Mouse (Mus musculus) macrophage (primary cell): ENCODE results near the gene Tbx4. TPM values are rescaled to one million over a fixed set of nuclear protein-coding genes. Genes with fewer than 3 reads are reported as not detected.

Source experiments
- H3K27ac ChIP-seq: fragments of 350-480 bp; formaldehyde crosslinking; 2 replicates; pipeline ENCODE4 v1.9.0; 2021
- H3K36me3 ChIP-seq: fragments of 350-480 bp; formaldehyde crosslinking; 2 replicates; pipeline ENCODE4 v1.9.0; 2021; ENCODE audit errors: inconsistent target
- H3K4me3 ChIP-seq: fragments of 350-480 bp; formaldehyde crosslinking; 2 replicates; pipeline ENCODE4 v1.9.0; 2021; ENCODE audit errors: inconsistent target
- H3K79me2 ChIP-seq: fragments of 350-480 bp; formaldehyde crosslinking; 2 replicates; pipeline ENCODE4 v1.9.0; 2021; ENCODE audit errors: inconsistent target
- WGBS: methylation state at CpG from one replicate; pipeline ENCODE4 v1.1.7; 2026; ENCODE audit warnings: inconsistent platforms; ENCODE audit not compliant: missing documents; 5-methylcytosine and 5-hydroxymethylcytosine counted together
- polyA plus RNA-seq: library from polyadenylated mRNA; stranded (reverse); fragments of 250-400 nt; gene quantifications from 3 replicates; pipeline ENCODE4 v1.2.4, GENCODE M21; 2018; ENCODE audit warnings: inconsistent platforms

Tbx4 gene
- polyA plus RNA-seq, 1 experiment from 2014 or later, result not detected

- H3K27ac ChIP-seq, result no peak overlapping the region
- H3K36me3 ChIP-seq, result no peaks in the 10 kb centered on the region
- H3K79me2 ChIP-seq, result no peaks in the 10 kb centered on the region
- WGBS, result 52% methylated on average over 10 of the region's 10 CpGs
- no peak overlapping the region for H3K4me3 ChIP-seq
Observed at GRCm38 (mm10) chr11:85910133-85910532, 23.9 kb downstream of the Tbx4 start.

- no peaks in the 10 kb centered on the region for H3K79me2 ChIP-seq
- WGBS, result 78% methylated on average over 6 of the region's 7 CpGs
Observed at GRCm38 (mm10) chr11:85913506-85913905, 27.3 kb downstream of the Tbx4 start.

GRCm38 (mm10) chr11:85917091-85917992, 31.1 kb downstream of the Tbx4 start:
- 89% methylated on average over 12 of the region's 12 CpGs for WGBS
- Histone ChIP-seq H3K36me3 (no peaks in the 10 kb centered on the region), H3K27ac (no peak overlapping the region), H3K79me2 (no peaks in the 10 kb centered on the region), H3K4me3 (no peak overlapping the region)

More at GRCm38 (mm10) chr11:85913506-85913905, 27.3 kb downstream of the Tbx4 start:
- H3K27ac ChIP-seq, result no peak overlapping the region
- no peaks in the 10 kb centered on the region for H3K36me3 ChIP-seq
- no peak overlapping the region for H3K4me3 ChIP-seq

- Histone ChIP-seq H3K36me3 (no peaks in the 10 kb centered on the region), H3K79me2 (no peaks in the 10 kb centered on the region), H3K4me3 (no peak overlapping the region), H3K27ac (no peak overlapping the region)
- WGBS, result 85% methylated on average over 11 of the region's 11 CpGs
Observed at GRCm38 (mm10) chr11:85917993-85918325, 31.7 kb downstream of the Tbx4 start.

- H3K36me3 ChIP-seq, result no peaks in the 10 kb centered on the region
- 76% methylated on average over 10 of the region's 10 CpGs for WGBS
- no peak overlapping the region for H3K27ac ChIP-seq
- no peaks in the 10 kb centered on the region for H3K79me2 ChIP-seq
- H3K4me3 ChIP-seq, result no peak overlapping the region
Observed at GRCm38 (mm10) chr11:85918388-85918940, 32.2 kb downstream of the Tbx4 start.

- no peak overlapping the region for H3K27ac ChIP-seq
- 1% methylated on average over 19 of the region's 19 CpGs for WGBS
- H3K36me3 ChIP-seq, result no peaks in the 10 kb centered on the region
- H3K4me3 ChIP-seq, result peak overlapping the region; percentile 12
- H3K79me2 ChIP-seq, result no peaks in the 10 kb centered on the region
Observed at GRCm38 (mm10) chr11:85925294-85925743, 39.1 kb downstream of the Tbx4 start.

GRCm38 (mm10) chr11:85926287-85926764, 40.1 kb downstream of the Tbx4 start:
- 35% methylated on average over 16 of the region's 16 CpGs for WGBS
- H3K4me3 ChIP-seq, result no peak overlapping the region
- no peaks in the 10 kb centered on the region for H3K79me2 ChIP-seq
- H3K36me3 ChIP-seq, result no peaks in the 10 kb centered on the region
- no peak overlapping the region for H3K27ac ChIP-seq

GRCm38 (mm10) chr11:85928106-85928505, 41.9 kb downstream of the Tbx4 start:
- WGBS, result 79% methylated on average over 4 of the region's 4 CpGs
- no peak overlapping the region for H3K4me3 ChIP-seq
- no peaks in the 10 kb centered on the region for H3K36me3 ChIP-seq
- H3K27ac ChIP-seq, result no peak overlapping the region
- H3K79me2 ChIP-seq, result no peaks in the 10 kb centered on the region

- no peaks in the 10 kb centered on the region for H3K36me3 ChIP-seq
- H3K79me2 ChIP-seq, result no peaks in the 10 kb centered on the region
- H3K27ac ChIP-seq, result no peak overlapping the region
- 93% methylated on average over 6 of the region's 6 CpGs for WGBS
- no peak overlapping the region for H3K4me3 ChIP-seq
Observed at GRCm38 (mm10) chr11:85929651-85930050, 43.4 kb downstream of the Tbx4 start.

- H3K36me3 ChIP-seq, result no peaks in the 10 kb centered on the region
- H3K4me3 ChIP-seq, result no peak overlapping the region
- H3K27ac ChIP-seq, result no peak overlapping the region
- 58% methylated on average over 7 of the region's 7 CpGs for WGBS
- H3K79me2 ChIP-seq, result no peaks in the 10 kb centered on the region
Observed at GRCm38 (mm10) chr11:85941785-85942570, 55.8 kb downstream of the Tbx4 start.

GRCm38 (mm10) chr11:85948765-85949164, 62.5 kb downstream of the Tbx4 start:
- no peaks in the 10 kb centered on the region for H3K79me2 ChIP-seq
- H3K4me3 ChIP-seq, result no peak overlapping the region
- H3K36me3 ChIP-seq, result no peaks in the 10 kb centered on the region
- WGBS, result 97% methylated on average over 10 of the region's 10 CpGs
- no peak overlapping the region for H3K27ac ChIP-seq

GRCm38 (mm10) chr11:85949749-85950148, 63.5 kb downstream of the Tbx4 start:
- no peak overlapping the region for H3K4me3 ChIP-seq
- H3K79me2 ChIP-seq, result no peaks in the 10 kb centered on the region
- no peak overlapping the region for H3K27ac ChIP-seq
- no peaks in the 10 kb centered on the region for H3K36me3 ChIP-seq
- 44% methylated on average over 2 of the region's 2 CpGs for WGBS

GRCm38 (mm10) chr11:85952538-85952937, 66.3 kb downstream of the Tbx4 start:
- Histone ChIP-seq H3K27ac (no peak overlapping the region), H3K4me3 (no peak overlapping the region)
- WGBS, result 77% methylated on average over 4 of the region's 4 CpGs

GRCm38 (mm10) chr11:85955611-85956010, 69.4 kb downstream of the Tbx4 start:
- Histone ChIP-seq H3K27ac (no peak overlapping the region), H3K36me3 (no peaks in the 10 kb centered on the region), H3K79me2 (no peaks in the 10 kb centered on the region), H3K4me3 (no peak overlapping the region)
- WGBS, result 90% methylated on average over 12 of the region's 12 CpGs

More at GRCm38 (mm10) chr11:85952538-85952937, 66.3 kb downstream of the Tbx4 start:
- Histone ChIP-seq H3K79me2 (no peaks in the 10 kb centered on the region), H3K36me3 (no peaks in the 10 kb centered on the region)
